Mouse (Mus musculus) heart, postnatal 4 days (tissue): Measurements from ENCODE around the gene Ptpn11. TPM values are rescaled to one million over a fixed set of nuclear protein-coding genes. Genes with fewer than 3 reads are reported as not detected.

Experiments used
- DNase-seq: peaks from one replicate; pipeline ENCODE4 v3.0.0; 2021
- total RNA-seq, 2 experiments: library from RNA; stranded (reverse); gene quantifications; 2 replicates each; pipeline ENCODE4 v1.2.3; 2021

Ptpn11 gene
- total RNA-seq, 2 experiments from 2014 or later, result 99.0 to 107 TPM

DNA sequence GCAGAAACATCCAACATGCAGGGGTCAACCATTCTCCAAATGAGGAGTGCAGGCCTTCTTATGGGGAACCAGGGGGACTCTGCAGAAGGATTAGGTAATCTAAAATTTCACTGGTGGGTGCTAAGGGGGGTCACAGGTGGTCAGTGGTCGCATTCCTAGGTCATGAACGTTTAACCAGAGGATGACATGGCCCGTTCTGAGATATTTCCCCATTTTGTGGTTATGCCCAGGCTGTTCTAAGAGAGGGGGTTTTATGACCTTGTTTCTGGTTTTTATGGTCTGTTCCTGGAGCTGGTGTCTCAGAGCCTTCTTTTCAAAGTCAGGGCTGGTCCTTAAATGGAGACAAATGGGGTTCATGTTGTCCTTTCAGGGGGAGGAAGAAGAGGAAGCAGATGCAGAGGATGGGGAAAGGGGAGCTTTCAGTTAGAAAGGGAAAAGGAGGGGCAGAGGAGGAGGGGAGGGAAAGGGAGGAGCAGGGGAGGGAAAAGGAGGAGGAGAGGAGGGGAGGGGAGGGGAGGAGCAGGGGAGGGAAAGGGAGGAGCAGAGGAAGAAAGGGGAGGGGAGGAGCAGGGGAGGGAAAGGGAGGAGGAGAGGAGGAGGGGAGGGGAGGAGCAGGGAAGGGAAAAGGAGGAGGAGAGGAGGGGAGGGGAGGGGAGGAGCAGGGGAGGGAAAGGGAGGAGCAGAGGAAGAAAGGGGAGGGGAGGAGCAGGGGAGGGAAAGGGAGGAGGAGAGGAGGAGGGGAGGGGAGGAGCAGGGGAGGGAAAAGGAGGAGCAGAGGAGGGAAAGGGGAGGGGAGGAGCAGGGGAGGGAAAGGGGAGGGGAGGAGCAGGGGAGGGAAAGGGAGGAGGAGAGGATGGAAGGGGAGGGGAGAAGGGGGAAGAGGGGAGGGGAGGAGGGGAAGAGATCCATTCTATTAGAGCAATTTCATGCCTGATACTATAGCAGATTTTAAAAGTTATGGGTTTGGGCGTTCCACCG lies 66.7 kb downstream of the Ptpn11 start:
- no peak for DNase-seq

DNA sequence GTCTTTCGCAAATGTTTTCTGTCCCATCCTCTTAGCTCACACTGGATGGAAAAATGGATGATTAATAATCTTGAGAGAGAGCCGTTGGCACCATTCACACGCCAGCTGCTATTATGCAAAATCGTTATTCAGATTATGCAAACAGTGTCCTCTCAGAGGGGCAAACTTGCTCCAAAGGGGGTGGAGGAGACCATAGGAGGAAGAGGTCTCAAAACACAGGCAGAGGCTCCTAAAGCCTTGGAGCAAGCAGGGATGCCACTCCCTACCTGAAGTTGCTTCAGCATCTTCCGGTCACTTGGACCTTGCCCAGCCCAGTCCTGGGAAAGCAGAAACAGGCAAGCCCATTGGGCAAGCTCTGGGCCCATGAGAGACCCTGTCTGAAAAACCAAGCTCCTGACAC lies 67.8 kb downstream of the Ptpn11 start:
- no peak for DNase-seq

DNA sequence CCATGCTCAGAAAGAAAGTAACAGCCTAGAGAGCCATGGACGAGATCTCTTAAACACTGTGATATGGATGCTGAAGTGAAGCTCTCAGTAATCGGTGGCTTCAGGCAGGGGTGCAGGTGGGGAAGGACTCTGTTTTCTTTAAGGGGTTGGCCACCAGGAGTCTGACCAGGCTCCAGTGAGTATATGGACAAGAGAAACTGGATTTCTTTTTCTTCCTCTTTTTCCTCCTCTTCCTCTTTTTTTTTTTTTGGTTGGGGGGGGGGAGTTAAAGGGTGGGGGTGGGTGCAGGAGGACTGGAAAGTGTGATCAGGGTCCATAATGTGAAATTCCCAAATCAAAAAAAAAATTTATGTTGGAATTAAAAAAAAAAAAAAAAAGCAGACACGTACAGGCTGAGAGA lies 68.6 kb downstream of the Ptpn11 start:
- no peak for DNase-seq

DNA sequence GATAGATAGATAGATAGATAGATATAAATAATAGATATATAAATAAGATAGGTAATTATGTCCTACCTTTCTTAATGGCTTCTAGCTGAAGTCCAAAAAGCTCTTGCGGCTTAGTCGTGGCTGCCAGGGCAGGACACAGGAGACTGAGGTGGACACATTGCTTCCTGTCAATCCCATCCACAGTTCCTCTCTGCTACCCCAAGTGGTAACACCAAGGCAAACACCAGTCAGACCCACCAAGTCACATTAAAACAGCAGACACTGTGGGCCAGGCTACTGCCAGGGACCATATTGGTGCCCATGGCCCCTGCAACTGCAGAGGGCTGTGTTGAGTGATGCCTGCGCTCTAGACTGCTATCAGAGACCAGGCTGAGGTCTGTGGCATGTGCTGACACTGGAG lies 69.2 kb downstream of the Ptpn11 start:
- DNase-seq, result no peak

DNA sequence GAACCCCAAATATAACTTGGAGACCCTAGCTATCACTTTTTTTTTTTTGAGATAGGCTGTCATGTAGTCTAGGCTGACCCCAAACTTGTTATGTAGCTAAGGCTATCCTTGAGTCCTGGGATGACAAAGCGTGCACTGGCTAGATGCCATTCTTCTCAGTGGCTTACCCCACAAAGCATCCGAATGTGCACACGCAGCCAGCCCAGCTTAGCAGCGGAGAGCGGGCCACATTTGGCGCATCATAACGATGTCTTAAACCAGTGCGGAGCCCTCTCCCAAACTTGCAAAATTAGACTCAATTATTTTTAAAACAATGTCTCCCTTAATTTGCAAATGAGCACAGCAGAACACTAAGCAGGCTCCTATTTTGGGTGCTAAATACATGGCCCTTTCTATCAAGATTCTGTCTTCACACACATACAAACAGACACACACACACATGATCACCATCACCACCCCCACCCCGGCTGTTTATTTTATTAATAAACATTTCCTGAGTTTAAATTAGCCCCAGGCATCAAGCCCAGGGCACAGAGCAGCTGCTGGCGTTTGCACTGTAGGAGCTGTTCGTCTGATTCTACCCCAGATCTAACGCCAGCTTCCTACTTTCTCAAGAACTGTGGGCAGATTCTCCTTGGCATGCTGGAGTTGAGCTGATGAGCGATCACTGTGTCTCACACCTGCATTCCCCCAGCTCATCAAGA lies 71.7 kb downstream of the Ptpn11 start:
- DNase-seq, result no peak

DNA sequence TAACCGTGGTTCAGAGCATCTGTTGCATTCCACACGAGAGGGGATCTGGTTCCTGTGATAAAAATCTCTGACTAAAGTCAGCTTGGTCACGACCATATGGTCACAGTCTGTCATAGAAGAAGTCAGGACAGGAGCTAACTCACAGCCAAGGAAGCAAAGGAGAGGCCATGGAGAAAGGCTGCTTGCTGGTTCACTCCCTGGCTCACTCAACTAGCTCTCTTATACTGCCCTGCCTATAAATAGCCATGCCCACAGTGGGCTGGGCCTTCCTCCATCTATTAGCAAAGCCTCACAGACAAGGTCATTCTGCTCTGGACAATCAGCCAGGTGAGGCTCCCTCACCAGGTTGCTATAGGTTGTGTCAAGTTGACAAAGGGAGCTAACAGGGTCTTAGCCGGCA lies 72.9 kb downstream of the Ptpn11 start:
- no peak for DNase-seq

DNA sequence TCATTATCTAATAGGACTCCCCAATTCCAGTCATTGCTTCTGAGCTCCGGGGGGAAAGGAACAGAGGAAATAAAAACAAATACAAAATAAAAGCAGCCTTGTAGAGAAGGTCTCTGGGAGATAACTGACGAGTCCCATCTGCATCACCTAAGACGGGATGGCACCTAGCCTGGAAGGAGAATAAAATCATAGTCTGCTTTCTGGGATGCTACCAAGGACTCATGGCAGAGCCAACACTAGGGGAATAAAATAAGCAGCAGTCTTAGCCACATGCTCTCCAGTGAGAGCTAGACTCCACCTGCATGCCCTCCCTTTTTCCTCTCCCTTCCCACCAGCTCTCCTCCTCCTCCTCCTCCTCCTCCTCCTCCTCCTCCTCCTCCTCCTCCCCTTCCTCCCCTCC lies 74.3 kb downstream of the Ptpn11 start:
- DNase-seq, result no peak

DNA sequence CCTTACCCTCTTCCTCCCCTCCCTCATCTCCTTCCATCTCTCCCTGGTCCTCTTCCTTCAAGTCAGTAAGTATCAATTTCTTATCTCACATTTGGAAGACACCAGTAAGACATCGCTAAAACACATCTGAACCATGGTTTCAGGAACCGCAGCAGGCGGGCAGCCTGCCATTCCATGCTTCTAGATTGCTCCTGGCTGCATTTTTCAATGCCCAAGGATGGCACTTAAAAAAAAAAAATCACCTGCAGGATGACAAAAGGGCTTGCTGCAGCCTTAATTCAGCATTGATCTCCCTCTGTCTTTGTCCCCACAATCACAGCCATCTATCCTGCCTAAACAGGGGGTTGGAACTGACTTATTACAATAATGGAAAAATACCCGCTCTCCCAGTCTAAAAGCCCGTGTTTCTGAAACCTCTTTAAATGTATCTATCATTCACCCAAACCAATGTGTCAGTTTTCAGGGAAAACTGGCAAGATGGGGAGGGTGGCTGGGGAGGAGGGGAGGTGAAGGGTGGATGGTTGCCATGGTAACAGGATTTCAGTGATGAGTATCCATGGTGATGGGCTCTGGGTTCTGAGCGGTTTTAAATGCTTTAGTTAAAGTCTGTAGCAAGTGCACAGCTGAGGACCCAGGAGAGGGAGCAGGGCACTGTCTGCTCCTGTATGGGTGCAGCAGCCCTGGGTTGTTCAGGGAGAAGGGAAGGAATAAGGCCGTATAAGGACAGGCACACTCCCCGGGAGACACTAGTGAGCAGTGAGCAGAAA lies 75.6 kb downstream of the Ptpn11 start:
- DNase-seq, result no peak

DNA sequence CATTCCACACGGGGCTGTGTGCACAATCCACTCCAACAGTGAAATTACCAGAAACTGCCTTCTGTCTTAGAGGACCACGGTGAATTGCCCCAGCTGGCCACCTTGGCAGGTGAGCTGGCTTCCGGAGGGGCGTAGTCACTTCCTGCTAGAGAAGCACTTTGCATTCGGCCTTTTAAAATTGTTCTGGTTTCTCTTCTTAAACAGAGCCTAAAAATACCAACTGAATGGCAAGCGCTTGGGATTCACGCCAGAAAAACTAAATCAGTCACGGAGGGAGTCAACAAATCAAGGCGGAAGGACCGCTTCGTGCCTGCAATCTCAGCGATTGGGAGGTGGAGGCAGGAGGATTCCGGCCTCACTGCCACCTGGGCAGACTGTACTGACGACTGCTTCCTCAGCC lies 77.0 kb downstream of the Ptpn11 start:
- DNase-seq, result no peak

DNA sequence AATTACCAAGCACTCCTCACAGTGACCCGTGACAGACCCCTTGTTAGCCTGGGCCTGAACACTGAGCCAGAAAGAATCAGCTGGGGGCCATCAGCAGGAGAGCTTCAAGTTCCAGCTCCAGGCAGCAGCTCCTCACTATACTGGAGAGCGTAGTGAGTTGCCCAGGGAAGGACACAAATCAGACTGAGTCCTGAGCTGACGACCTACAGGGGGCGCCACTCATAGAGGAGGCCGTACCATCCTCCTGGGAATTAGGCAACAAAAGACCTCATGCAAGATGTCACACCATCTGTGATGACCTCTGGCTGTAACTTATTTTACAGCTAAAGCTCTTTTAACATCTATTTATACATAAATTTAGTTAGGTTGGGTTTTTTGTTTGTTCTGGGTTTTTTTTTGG lies 78.8 kb downstream of the Ptpn11 start:
- no peak for DNase-seq

DNA sequence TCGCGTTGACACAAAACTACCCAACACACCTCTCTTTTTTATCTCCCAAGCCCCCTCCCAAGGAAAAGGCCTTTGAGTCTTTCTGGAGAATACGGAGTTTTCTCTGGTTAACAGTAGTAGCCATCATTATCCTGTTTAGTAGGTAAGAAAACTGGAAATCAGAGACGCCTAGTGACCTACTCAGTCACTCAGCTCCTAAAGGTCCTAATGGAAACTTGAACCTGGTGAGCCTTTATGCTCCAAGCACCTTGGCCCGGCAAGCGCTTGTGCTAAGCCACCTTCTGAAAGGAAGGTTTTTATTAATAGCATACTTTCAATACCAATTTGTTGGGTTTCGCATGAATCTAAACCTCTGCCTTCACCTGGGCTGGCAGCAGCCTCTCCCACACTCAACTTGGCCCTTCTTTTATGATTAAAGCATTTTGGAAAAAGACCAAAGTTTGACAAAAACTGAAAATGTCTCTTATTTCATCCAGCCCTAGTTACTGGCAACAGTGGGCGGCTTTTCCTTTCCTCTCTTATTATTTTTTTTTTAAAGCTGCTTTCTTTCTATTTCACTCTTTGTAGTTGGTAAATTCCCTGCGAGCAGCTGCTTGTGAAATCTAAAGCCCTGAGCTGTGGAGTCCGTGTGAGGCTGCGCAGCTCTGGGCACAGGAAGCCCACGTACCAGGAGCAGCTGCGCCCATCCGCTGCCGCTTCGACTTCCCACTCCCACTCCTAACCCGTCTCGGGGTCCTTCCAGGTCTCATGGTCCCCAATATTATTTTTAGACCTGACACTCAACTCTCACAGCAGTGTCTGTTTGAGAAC lies 79.9 kb downstream of the Ptpn11 start:
- no peak for DNase-seq

DNA sequence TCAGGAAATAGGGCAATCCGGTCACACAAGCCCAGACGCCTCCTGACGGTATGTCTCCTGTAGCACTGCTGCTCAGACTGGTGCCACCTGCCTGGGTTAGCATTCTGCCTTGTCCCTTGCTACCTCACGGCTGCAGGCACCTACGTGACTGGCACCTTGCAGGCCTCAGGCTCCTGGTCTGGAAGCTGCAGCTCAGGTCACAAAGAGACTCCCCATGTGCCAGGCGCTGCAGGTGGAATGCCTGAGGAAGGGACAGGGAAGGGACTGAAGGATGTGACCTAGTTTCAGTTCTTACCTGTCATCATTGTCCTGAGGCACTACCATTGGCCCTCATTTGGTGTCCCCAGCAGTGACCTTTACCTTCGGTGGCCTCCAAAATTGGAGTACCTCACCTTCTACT lies 82.0 kb downstream of the Ptpn11 start:
- no peak for DNase-seq

DNA sequence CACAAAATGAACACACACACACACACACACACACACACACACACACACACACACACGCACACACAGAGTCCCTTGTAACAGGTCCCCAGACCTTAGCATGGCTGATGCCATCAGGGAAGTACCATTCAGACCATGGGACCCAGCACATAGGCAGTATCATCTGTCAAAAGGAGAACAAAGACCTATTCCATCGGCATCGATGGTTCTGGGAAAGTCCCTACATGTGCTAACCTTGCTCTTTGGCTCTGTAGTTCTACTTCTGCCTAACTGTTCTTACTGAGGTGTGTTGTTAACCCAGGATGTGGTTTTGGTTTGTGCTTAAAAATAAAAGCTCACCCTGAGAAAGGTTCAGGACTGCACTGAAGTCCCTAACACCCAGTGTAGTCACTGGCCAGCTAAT lies 84.3 kb downstream of the Ptpn11 start:
- DNase-seq, result no peak

DNA sequence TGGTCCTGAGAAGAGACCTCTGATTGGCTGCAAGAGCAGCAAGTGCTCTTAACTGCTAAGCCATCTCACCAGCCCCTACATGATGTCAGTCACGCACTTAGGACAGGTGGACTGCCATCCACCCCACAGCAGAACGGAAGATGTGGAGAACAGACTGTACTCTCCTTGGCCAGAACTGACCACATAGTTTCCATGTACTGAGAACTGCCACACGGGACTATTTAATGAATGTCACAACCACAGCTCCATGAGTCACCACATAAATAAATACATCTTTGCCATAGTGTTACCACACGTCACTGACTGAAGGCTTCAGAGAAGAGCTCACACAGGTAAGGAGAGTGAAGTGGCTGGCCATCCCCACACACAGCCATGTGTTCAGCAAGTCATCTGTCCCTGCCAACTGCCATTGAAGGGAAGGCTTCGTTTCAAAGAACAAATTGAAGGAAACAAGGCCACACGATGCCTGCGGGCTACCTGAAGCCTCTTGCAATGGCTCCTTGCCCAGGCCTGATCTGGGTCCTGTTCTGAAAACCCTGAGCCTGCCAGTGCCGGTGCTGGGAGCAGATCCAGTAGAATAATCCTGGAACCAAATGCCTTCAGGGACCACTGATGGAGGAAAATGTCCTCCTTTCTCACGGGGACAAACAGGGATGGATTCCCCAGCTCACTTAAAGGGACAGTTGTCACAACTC lies 90.2 kb downstream of the Ptpn11 start:
- DNase-seq, result no peak

DNA sequence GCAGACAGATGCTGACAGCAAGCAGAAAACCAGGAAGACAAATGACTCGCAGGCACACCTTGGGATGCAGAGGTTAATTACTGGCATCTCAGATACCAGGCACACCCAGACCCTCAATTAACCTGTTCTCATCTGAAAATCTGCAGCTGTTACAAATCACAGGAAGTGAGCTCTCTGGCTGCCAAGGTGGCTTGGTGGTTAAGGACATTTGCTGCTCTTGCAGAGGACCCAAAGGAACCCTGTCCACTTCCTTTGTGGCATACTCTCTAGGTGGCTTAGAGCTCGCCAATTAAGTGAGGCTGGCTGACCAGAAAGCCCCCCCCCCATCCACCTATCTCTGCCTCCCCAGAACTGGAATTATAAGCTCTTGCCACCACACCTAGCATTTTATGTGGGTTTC lies 91.1 kb downstream of the Ptpn11 start:
- no peak for DNase-seq

DNA sequence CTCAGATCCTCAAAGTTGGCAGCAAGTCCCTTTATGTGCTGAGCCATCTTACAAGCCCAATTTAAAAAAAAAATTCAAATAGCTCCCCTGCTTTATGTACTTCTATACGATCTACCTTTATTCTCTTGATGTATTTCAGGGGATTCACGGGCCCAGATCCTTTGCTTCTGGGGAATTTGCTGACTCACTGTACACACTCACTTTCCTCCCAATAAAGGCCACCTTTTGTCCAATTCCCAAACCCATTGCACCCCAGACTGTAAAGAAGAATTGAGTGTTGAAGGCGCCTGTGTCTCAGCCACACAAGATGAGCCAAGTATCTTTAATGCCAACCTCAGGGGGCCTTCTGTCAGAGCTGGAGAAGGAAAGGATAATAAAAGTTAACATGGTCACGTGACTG lies 93.2 kb downstream of the Ptpn11 start:
- DNase-seq, result no peak

DNA sequence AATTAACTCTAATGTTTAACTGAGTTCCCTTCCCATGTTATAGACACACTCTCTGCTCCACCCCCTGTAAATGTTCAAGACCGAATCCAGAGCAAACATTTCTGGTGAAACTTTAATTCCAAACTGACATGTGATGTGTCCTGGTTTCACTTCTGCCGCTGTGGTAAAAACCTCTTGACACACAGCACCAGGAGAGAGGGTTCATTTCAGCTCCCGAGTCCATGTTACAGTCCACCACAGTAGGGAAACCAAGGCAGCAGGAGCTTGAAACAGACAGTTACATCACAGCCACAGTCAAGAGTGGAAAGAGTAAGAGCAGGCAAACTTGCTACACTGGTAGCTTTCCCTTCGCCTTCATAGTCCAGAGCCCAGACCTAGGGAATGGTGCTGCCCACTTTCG lies 94.5 kb downstream of the Ptpn11 start:
- no peak for DNase-seq

DNA sequence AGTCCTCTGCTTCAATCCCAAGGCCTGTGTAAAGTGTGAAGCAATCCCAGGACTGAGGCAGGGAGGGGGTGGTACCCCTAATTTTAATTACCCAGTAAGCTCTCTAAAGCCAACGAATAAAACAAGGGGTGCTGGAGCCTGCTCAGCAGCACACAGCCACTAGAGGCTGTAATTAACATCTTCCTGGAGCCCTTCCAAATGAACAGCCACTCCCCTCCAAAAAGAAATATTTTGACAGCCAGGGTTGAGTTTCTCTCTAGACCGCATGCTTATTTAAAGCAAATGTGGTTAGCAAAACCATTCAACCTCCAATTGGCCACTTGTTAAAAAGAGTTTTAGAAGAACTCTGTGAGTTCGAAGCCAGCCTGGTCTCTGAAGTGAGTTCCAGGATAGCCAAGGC lies 97.9 kb downstream of the Ptpn11 start:
- no peak for DNase-seq

DNA sequence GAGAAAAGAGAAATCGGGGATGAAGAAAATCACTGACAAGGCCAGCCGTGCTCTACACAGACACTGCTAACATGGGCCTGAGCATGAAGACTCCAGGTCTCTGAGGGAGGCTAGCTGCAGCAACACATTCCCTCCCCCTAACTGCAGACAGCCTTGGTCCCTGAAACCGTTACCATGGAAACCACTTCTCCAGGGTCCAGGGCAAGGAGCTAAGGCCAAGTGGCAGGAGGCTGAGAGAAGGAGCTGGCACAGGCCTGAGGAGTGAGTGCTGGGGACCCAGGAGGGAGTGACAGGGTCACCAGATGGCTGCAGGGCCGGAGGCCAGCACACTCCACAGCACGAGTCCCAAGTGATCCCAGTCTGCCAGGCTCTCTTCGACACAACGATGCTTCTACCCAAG lies 101.5 kb downstream of the Ptpn11 start:
- no peak for DNase-seq

DNA sequence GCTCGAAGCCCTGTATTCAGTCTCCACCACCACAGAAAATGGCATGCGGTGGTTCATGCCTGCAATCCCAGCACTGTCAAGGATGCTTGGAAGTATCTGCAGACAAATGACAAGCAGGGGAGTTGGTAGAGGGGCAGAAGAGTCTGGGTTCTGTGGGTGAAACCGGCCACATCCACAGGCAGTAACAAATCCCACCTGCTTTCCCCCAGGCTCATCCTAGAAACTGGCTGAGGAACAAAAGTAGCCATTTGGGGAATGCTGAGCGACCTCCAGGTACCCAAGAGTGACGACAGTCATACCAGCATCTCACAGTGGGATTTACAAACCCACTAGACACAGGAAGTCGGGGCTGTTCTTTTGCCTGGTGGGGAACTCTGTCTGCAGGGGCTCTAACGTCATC lies 103.5 kb downstream of the Ptpn11 start:
- no peak for DNase-seq

DNA sequence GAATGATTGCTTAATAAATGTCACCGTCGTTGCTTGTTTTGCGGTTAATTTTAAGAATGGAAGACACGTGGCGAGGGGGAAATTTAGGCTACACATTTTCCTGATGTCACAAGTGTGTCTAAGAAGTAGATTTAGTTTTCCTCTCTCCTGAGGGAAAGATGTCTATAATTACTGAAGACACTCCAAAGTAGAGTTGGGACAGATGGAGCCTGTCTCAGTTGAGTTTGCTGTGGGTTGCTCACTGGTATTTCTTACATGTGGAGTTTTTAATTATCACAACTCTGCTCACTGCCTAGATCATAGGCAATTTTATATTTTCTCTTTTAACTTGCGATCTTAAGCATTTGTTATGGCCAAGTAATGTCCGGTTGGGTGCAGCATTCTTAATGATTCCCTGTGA lies 108.6 kb downstream of the Ptpn11 start:
- DNase-seq, result no peak

DNA sequence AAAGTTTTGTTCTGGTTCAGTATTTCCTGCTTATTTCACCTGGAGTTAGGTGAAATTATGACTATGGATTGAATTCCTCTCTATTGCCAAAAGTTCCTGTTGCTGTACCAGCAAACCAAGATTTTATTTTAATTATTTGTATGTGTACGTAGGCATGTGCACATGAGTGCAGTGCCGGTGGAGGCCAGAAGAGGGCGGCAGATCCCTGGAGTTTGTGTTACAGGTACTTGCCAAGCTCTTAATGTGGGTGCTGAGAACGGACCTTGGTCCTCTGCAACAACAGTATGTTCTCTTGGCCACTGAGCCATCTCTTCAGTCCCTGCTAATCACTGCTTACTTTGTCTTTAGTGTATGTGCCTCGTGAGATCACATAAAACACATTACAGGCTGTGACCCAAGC lies 109.4 kb downstream of the Ptpn11 start:
- no peak for DNase-seq
